Mouse (Mus musculus) C2C12 (cell line): ENCODE data around the gene Sox2. TPM values are rescaled to one million over a fixed set of nuclear protein-coding genes. Genes with fewer than 3 reads are reported as not detected.

Experiments
- H3K27me3 ChIP-seq: one replicate; pipeline ENCODE4 v1.6.1; 2011; ENCODE audit not compliant: control insufficient read depth, insufficient read depth, insufficient read length
- H3K36me3 ChIP-seq: one replicate; pipeline ENCODE4 v1.6.1; 2011; ENCODE audit not compliant: control insufficient read depth, insufficient read depth
- H3K4me3 ChIP-seq: one replicate; pipeline ENCODE4 v1.5.1; 2011; ENCODE audit warnings: mild to moderate bottlenecking, control low read depth; ENCODE audit not compliant: poor library complexity, insufficient read depth, severe bottlenecking
- H3K79me2 ChIP-seq: one replicate; pipeline ENCODE4 v1.6.1; 2011; ENCODE audit not compliant: control insufficient read depth, insufficient read depth
- H3K79me3 ChIP-seq: one replicate; pipeline ENCODE4 v1.6.1; 2011; ENCODE audit warnings: low read depth, control low read depth
- H3ac ChIP-seq: one replicate; pipeline ENCODE3; 2011; ENCODE audit warnings: low read depth; ENCODE audit not compliant: control insufficient read depth, insufficient read length
- CEBPB ChIP-seq: IDR thresholded peaks from one replicate; pipeline ENCODE4 v1.6.1; 2011; ENCODE audit warnings: low read depth, mild to moderate bottlenecking, control low read depth, moderate library complexity
- CTCF ChIP-seq: IDR thresholded peaks from one replicate; pipeline ENCODE4 v1.5.1; 2011; ENCODE audit not compliant: control insufficient read depth, insufficient read depth, insufficient read length
- FOSL1 ChIP-seq: IDR thresholded peaks from one replicate; pipeline ENCODE4 v1.8.0; 2011; ENCODE audit warnings: mild to moderate bottlenecking, low read length; ENCODE audit not compliant: poor library complexity, insufficient read depth, severe bottlenecking
- MAX ChIP-seq: IDR thresholded peaks from one replicate; pipeline ENCODE4 v1.6.1; 2011; ENCODE audit warnings: mild to moderate bottlenecking, control low read depth
- MYOD1 ChIP-seq: IDR thresholded peaks from one replicate; pipeline ENCODE4 v1.6.1; 2011; ENCODE audit warnings: low read depth; ENCODE audit not compliant: control insufficient read depth, insufficient read length
- MYOG ChIP-seq: IDR thresholded peaks from one replicate; pipeline ENCODE4 v1.6.1; 2011; ENCODE audit not compliant: control insufficient read depth, insufficient read length; ENCODE audit errors: extremely low read depth
- USF1 ChIP-seq: IDR thresholded peaks from one replicate; pipeline ENCODE4 v1.6.1; 2011; ENCODE audit warnings: low read depth, mild to moderate bottlenecking, control low read depth, moderate library complexity
- microRNA-seq: library from miRNA; unstranded; fragments of <30 nt; microRNA quantifications from one replicate; pipeline ENCODE4, GENCODE M21; 2019; ENCODE audit warnings: borderline microRNAs expressed
- polyA plus RNA-seq: library from polyadenylated mRNA; unstranded; fragments of >200 nt; fragmentation: generic; extraction: Trizol; gene quantifications from one replicate; pipeline ENCODE4 v1.2.1, GENCODE M21; 2012; ENCODE audit warnings: missing spikeins

Sox2 gene
- polyA plus RNA-seq, 1 experiment, result 0.01 TPM

DNA sequence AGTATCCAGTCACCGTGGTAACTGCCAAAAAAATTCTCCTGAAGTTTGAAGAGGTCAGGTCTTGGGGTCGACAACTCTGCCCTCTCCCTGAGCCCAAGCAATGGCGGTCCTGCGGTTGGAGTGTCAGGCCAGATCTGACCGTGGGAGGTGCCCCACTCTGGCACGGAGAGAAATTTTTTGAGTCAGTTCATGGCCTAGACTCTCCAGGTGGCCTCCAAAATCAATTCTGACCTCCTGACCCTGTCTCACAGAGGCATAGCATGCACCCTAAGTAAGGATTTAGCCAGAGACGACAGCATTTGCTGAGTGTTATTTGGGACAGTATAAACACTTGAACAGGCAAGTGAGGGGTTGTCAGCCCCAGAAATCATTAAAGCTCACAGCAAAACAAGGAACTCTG, 28.6 kb downstream of the Sox2 start:
- Histone ChIP-seq H3ac (no peak overlapping the region), H3K4me3 (no peak overlapping the region), H3K27me3 (no peaks in the 10 kb centered on the region), H3K36me3 (no peaks in the 10 kb centered on the region), H3K79me3 (no peaks in the 10 kb centered on the region), H3K79me2 (no peaks in the 10 kb centered on the region)
- TF ChIP-seq MYOG, result no peak
- TF ChIP-seq MAX, result no peak
- no peak for TF ChIP-seq CTCF
- no peak for TF ChIP-seq FOSL1
- TF ChIP-seq MYOD1, result no peak
- no peak for TF ChIP-seq CEBPB
- no peak for TF ChIP-seq USF1

DNA sequence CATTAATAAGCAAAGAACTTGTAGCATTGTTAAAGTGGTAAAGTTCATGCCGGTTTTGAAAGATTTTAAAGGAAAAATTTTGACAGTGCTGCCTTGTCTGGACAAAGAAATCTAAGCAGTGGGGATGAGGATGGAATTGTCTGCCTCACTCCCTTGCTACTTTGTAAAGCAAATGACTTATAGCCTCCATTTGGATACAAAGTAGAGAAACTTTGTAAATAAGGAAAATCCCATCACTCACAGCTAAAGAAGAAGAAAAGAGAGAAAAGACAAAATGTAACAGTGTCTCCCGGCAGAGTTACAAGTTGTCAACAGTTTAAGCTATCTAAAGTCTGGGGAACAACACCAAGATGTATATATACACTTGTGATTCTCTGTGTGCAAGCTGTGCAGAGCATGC, 29.2 kb downstream of the Sox2 start:
- TF ChIP-seq CTCF (no peak), MYOG (no peak), MYOD1 (no peak), FOSL1 (no peak), USF1 (no peak), CEBPB (no peak), MAX (no peak)
- no peaks in the 10 kb centered on the region for H3K27me3 ChIP-seq
- no peaks in the 10 kb centered on the region for H3K36me3 ChIP-seq
- no peaks in the 10 kb centered on the region for H3K79me3 ChIP-seq
- no peak overlapping the region for H3K4me3 ChIP-seq
- no peaks in the 10 kb centered on the region for H3K79me2 ChIP-seq
- no peak overlapping the region for H3ac ChIP-seq

DNA sequence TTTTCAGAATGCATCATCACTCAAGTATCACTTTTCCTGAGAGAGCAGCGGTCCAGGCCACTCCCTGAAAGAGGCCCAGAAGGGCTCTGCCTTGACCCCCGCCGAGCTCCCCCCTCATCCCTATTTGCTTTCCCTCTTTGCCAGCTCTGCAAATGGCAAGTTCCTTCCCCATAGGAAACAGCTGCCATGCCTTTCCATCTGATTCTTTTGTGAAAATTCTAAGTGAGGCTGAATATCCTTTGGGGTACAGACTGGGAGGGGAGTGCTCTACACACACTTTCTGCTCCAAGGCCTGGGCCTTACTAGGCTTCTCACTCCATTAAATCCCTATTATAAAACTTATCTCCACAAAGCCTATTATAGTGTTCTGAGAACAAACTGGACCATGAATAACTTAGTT, 29.7 kb downstream of the Sox2 start:
- no peak overlapping the region for H3ac ChIP-seq
- no peak overlapping the region for H3K4me3 ChIP-seq
- no peaks in the 10 kb centered on the region for H3K36me3 ChIP-seq
- no peaks in the 10 kb centered on the region for H3K27me3 ChIP-seq
- H3K79me3 ChIP-seq, result no peaks in the 10 kb centered on the region
- TF ChIP-seq CEBPB (no peak), MYOD1 (no peak), FOSL1 (no peak), MAX (no peak), CTCF (no peak), USF1 (no peak), MYOG (no peak)
- no peaks in the 10 kb centered on the region for H3K79me2 ChIP-seq

DNA sequence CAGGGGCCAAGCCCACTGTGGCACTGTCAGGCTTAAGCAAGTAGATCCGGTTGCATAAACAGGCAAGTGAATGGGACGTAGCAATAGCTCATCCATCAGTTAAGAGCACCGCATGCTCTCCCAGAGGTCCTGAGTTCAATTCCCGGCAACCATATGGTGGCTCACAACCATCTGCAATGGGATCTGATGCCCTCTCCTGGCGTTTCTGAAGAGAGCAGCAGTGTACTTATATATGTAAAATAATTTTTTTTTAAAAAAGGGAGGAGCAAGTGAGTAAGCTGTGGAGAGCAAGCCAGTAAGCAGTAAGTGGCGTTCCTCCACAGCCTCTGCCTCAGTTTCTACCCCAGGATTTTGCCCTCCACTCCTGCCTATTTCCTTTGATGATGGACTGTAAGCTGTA, 37.9 kb downstream of the Sox2 start:
- Histone ChIP-seq H3K27me3 (peaks cover 3% of the 10 kb centered on the region), H3K36me3 (no peaks in the 10 kb centered on the region), H3K4me3 (no peak overlapping the region), H3K79me2 (no peaks in the 10 kb centered on the region), H3ac (no peak overlapping the region), H3K79me3 (no peaks in the 10 kb centered on the region)
- TF ChIP-seq MYOD1 (no peak), CEBPB (no peak), USF1 (no peak), MAX (no peak), FOSL1 (no peak), MYOG (no peak), CTCF (no peak)

DNA sequence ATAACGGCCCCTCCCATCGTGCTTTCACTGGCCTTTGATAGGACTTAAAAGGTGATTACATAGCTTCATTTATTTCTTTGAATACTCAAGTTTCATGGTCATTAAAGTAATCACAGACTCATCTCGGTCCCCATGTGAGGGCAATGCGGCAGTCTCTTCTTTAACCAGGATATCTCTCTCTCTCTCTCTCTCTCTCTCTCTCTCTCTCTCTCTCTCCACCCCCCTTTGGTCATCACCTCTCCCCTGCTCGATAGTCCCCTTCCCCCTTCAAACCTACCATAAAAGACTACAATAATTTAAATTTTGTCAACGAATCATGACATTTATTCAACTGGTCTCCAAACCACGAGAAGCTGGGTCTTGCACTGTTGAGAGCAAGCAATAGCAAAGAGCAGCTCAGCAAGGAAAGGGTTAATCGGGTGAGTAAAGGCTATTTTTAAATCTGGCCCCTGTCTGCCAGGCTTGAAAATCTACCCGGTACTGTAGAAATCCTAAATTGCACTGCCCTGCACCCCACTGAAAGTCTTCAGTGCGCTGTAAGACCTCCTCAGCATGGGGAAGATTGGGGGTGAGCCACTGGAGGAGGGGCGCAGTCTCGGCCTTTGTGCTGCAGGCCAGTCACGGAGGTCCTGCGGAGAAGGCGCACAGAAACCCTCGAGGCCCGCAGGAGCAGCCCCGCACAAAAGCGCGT, 41.6 kb downstream of the Sox2 start:
- H3ac ChIP-seq, result no peak overlapping the region
- no peaks in the 10 kb centered on the region for H3K79me3 ChIP-seq
- H3K79me2 ChIP-seq, result no peaks in the 10 kb centered on the region
- no peaks in the 10 kb centered on the region for H3K36me3 ChIP-seq
- H3K4me3 ChIP-seq, result no peak overlapping the region
- peaks cover 3% of the 10 kb centered on the region for H3K27me3 ChIP-seq
- TF ChIP-seq MYOD1, result no peak
- TF ChIP-seq USF1, result no peak
- TF ChIP-seq CEBPB, result no peak
- no peak for TF ChIP-seq CTCF
- no peak for TF ChIP-seq MYOG
- no peak for TF ChIP-seq FOSL1
- no peak for TF ChIP-seq MAX

DNA sequence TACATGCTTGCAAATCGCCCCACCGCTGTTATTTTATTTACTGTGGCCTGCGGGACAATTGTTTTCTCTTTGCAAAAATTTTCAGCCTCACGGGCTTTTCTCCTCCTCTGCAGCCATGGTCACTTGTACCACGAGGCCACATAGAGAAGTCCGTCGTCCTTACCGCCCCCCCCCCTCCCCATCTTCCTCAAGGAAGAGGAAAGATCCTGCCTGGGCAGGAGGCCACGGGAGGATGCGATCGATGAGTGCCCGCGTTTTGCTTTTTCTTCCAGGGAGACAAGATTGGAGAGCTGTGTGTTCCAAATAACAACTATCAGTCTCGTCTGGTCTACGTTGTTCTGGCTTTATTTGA, 42.2 kb downstream of the Sox2 start:
- peaks cover 3% of the 10 kb centered on the region for H3K27me3 ChIP-seq
- no peak for TF ChIP-seq MYOD1
- no peak for TF ChIP-seq FOSL1
- TF ChIP-seq MAX, result no peak
- TF ChIP-seq USF1, result no peak
- no peak for TF ChIP-seq CEBPB
- no peaks in the 10 kb centered on the region for H3K79me3 ChIP-seq
- no peaks in the 10 kb centered on the region for H3K79me2 ChIP-seq
- no peak overlapping the region for H3K4me3 ChIP-seq
- no peak overlapping the region for H3ac ChIP-seq
- no peaks in the 10 kb centered on the region for H3K36me3 ChIP-seq

Small RNA genes lying within 50 kb of the gene (microRNA-seq; reads per million reads assigned to microRNA genes)
- gene Mir1897, result not detected
